Mouse (Mus musculus): ENCODE measurements at regions not wholly inside any gene's neighbourhood (a gene's known extent, or its start where the extent isn't known, plus 50 kb on each side); places are given as distances from the start of the nearest gene placed in this dataset.
A peak's percentile ranks its signal among the peaks of the same experiment; 100 is the strongest.

DNA sequence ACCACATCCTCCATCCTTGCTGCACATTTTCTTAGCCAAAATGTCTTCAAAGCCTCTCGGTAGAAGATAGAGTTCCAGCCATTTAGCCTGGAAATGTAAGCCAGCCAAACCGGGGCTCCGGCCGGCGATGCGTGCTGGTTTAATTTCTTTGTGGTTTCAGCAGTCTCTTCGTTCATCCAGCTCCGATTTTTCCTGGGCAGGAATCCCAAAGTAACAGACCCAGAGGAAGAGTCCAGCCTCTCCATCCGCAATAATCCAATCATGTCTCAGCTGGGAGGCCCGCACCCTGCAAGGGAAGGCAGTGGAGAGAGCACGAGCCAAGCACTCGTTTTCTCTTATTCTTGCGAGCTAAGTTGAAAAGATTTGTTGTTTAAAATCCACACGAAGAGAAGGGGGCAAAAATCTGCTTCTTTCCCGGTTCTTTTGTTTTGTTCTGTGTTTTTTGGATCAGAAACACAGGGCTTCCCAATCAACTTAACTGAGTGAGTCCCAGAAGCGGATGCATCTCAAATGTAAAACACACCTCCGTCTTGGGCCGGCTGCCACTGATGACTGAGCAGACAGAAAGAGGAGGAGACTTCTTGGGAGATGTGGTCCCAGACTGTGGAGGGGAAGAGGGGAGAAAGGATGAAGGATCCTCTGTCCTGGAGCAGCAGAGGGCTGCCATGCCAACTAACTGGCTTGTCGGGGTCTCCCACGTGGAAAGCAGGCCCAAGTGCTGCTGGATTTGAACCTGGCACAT, 405.1 kb upstream of the Tbx3 start:
- peak; percentile 31 to 45 for DNase-seq
- intact Hi-C loops (cut with DNase I), result no loop called here

DNA sequence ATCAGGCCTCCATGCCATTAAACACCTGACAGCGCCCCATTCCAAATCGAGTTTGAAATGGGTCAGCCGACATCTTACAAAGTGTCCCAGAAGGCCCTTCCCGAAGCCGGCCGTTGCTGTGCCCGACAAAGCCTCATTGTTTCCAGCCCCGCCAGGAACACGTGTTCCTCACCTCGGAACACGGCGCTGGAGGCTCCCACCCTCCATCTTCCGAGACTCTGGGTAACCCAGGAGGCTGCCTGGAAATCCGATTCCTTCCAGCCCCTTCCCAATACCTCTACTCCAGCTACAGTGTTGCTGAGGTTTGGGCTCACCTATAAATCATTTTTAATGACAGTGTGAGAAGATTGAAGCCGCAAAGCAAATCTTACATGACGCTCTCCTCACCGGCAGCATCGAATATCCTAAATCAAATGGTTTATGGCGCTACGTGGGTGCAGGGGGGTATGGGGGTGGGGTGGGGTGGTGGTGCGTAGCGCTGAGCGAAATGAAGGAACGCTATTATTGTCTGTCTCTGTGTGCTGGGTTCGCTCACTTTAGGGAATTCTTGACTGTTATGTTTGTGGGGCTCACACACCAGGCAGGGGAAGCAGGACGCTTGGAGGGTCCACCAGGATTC, 399.1 kb upstream of the Tbx3 start:
- DNase-seq, result no peak
- intact Hi-C loops (cut with DNase I), result no loop called here

DNA sequence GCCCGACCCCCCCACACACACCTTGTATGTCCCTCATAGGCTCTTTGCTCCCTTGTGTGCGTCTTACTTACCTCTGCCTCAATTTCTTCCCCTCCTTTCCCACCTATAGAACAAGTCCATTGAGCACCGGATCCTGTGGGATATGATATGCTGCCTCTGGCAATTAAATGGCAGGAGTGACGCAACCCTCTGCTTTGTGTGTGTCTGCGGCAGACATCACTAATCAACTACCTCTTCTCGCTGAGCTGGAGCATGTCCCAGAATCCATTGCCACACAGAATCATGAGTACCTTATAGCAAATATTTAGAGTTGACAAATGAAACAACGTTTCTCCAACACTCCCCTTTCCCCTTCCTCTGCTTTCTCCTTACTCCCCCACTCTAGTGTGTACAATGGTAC, 397.3 kb upstream of the Tbx3 start:
- no peak for DNase-seq
- intact Hi-C loops (cut with DNase I), result no loop called here

DNA sequence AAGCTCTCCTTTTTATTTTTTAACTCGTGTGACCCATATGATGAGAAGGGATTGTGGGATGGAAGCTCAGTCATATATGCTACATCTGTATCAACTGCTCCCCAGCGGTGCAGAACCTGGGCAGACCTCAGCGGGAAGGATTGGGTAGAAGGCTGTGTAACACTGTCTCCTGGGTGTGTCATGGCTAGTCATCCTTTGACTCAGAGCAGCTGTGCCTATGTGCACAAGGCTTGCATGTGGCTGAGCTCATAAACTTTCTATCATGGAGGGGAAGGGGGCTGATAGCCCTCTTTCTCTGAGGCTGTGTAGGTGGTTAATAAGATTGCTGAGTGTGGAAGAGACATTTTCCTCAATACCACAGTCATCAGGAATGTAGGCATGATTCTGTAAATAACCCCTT, 396.9 kb upstream of the Tbx3 start:
- no peak for DNase-seq
- intact Hi-C loops (cut with DNase I), result no loop called here

DNA sequence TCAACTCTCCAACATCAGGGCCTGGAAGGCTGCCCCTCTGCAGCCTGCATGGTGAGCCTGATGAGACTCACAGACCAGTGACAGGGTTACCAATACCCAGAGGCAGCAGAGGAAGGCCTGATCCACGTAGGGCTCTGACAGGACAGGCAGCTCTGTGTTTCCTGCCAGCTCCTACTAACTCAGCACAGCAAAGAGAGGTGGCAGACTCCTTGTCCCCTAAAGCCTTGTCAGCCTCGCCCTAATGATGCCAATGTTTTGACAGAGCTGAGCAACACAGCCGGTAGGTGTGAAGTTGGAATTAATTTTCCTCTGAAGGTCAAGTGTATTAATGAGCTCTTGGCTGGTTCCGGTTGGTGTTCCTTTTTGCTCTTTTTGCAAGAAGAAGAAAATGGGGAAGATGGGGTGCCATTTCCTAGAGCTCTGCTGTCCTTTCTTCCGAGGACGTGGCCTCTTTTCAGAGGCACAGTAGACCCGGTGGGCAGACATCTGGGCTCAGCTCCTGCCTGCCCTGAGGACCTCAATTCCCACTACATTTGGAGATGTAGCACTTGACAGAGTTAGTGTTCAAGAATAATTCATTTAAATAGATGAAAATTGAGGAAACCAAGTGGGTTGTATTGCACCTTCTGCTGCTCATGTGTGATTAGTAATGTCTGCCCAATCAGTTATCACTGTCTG, 395.5 kb upstream of the Tbx3 start:
- DNase-seq, result no peak
- intact Hi-C loops (cut with DNase I), result no loop called here

DNA sequence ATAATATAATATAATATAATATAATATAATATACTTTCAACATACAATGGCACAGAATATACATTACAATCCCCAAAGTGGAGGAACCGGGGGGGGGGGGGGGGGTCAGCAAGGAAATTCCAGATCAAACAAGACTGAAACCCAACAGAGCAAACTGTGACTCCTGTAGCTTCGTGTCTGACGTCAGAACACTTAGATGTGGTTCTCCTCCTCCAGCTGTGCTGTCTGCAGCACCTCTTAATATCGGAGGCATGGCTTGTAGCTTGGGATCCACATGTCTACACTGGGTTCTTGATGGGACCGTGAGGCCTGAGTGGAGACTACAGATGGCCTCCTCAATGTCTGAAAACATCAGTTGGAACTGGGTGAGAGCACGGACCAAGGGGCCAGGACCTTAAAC, 390.3 kb upstream of the Tbx3 start:
- DNase-seq, result no peak
- intact Hi-C loops (cut with DNase I), result no loop called here

DNA sequence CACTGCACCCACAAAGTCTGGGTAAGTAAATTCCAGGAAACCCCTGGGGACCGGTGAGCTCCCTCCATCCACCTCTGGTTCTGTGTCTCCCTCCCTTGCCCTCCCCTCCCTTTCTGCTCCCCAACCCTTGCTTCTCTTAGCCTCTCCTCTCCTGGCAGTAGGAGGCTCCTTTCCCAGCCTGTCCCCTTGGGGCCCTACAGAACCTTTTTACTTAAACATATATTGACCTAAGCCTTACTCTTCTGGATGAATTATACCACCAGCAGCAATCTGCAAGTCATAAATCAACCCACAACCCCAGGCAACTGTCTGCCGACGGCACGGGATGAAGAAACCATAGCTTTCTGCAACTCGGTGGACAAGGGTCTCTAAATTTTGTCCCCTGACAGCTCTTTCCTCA, 380.7 kb upstream of the Tbx3 start:
- no peak for DNase-seq
- intact Hi-C loops (cut with DNase I), result no loop called here

DNA sequence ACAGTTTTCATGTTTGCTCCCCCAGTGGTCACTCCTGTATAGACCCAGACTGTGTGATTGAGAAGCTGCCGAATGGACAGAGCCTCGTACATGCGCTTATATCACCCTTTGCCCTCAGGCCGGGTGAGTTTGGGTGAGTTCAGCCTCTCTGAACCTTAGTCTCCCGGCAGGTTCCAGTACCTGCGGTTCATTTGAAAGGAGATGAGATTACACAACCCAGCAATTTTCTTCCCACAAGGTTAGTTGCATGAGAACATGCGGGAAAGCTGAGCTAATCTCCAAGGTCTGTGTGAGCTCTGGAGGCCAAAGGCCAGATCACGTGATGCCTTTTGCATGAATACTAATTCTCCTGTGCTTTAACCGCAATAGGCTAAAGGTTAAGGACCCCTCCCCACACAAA, 378.1 kb upstream of the Tbx3 start:
- intact Hi-C loops (cut with DNase I), result no loop called here
- no peak for DNase-seq

DNA sequence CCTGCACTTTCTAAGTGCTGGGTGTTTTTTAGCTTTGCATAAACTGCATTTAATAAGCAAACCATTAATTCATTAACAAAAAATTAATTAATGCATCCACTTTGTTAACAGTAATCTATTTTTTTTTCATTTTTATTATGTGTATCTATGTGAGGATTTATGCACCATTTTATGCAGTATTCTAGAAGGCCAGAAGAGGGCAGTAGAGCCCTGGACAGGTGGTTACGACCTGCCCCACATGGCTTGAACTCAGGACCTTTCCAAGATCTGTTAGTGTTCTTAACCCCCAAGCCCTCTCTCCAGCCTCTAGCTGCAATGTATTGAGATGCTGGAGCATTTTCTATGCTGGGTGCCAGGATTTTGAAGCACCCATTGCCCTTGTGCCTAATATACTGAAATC, 377.6 kb upstream of the Tbx3 start:
- intact Hi-C loops (cut with DNase I), result no loop called here
- no peak for DNase-seq

DNA sequence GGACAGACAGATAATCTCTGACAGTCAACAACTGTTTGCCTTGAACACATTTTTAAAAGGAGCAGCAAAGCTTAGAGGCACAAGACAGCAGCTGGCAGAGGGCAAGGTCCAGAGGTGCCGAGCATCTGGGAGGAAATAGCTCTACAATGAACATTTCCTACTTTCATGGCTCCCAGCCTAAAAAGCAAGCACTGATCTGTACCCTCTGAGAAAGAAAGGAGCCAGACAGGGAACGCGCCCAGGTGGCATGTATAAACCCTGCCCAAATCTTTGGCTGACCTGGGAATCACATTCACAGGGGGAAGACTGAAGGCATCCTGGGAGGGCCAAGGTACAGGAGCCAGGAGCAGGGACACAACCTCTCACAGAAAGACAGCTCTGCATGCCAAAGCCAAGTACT, 371.2 kb upstream of the Tbx3 start:
- DNase-seq, result no peak
- intact Hi-C loops (cut with DNase I), result no loop called here

DNA sequence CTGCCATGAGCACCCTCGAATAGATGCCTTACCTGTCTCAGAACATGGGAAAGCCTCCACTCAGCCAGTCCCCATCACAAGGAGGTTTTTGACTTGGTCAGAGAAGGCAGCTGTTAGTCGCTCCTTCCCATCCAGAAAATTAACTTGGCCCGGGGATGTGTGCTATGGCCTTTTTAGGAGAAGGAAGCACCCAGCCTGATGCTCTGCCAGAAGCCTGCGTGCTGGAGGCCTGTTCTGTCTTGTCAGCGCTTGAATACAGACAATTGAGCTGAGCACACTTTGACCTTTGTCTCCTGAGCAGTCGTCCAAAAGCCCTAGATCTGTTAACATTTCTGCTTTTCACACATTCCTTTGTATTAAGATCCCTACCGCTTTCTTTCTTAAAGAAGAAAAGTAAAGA, 370.4 kb upstream of the Tbx3 start:
- no peak for DNase-seq
- intact Hi-C loops (cut with DNase I), result no loop called here

DNA sequence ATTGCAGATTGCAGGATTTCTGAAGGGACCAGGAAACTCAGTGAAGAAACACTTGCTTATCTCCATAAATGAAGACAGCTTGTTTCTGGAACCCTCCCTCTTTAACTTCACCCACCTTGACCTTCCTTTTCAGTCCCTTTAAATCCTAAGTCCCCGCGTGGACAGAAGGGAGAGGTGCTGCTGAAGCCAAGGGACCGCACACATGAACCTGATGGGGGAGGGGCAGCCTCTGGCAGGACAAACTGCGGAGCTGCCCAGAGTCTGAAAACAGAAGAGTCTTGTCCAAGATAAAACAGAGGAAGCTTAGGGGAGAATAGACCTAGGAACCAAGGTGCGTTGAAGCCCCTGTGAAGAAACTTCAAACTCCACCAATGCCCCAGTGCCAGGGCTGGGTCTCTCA, 368.9 kb upstream of the Tbx3 start:
- no peak for DNase-seq
- intact Hi-C loops (cut with DNase I), result no loop called here

DNA sequence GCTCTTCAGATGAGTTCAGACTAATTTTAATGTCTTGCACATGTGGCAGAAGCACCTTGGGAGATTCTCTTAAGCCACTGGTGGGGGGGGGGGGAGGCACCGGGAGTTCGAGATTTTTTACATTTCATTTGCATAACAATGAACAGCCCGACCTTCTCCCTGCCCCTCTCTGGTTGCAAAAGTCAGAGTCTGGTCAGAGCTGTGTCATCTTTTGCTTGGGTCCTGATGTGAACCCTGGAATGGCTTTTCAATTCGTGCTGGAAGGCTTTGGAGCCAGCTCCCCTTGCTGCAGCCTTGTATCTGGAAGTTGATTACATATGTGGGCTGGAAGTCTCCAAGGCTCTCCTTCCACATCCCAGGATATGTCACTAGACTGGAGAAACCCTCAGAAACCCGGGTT, 365.7 kb upstream of the Tbx3 start:
- intact Hi-C loops (cut with DNase I), result no loop called here
- DNase-seq, result no peak

DNA sequence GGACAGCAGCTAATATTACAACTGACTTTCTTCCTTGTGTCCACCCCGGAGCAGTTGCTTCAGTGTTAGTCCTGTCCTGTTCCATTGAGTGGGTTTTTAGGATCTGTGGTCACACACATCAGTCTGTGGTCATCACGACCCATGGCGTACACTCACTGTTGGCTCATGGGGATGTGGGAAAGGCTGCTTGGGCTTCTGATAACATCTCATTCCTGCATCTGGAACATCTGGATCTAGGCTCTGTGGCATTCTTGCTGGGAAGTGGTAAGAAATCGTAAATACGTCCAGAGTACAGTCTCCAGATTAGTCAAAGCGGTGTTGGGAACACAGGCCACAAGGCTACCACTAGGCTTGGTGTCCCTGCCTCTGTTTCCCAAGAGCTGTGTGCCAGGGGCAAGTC, 362.7 kb upstream of the Tbx3 start:
- intact Hi-C loops (cut with DNase I), result no loop called here
- DNase-seq, result no peak

DNA sequence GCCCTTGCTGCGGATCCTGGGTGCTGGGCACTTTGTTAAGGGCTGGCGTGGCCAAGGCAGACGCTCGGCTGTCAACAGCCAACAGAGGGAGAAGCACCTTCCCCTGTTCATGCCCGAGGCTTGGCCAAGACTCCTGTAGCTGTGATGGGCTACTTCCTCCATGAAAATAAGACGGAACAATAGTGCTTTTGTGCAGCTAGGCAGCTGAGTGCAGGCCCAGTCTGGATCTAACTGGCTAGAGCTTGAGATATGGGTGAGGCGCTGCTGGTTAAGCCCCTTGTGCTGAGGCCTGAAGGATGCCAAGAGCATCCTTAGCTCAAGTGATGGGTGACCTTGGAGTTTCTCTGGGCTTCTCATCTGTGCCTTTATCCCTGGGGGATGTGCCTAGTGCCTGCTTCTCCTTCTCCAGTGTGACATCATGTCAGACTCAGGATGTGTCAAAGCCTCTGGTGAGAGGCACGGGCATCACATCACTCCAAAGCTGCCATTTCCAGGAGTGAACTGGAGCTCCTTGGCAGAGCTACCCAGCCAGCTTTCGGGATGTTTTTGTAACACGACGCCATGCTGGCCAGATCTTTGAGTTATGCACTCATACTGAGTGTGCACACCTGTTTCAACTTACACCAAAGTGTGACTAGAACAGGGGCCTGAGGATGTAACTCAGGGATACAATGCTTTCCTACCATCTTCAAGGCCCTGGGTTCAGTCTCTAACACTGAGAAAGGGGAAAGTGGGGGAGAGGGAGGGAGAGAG, 360.1 kb upstream of the Tbx3 start:
- intact Hi-C loops (cut with DNase I), result no loop called here
- DNase-seq, result no peak

DNA sequence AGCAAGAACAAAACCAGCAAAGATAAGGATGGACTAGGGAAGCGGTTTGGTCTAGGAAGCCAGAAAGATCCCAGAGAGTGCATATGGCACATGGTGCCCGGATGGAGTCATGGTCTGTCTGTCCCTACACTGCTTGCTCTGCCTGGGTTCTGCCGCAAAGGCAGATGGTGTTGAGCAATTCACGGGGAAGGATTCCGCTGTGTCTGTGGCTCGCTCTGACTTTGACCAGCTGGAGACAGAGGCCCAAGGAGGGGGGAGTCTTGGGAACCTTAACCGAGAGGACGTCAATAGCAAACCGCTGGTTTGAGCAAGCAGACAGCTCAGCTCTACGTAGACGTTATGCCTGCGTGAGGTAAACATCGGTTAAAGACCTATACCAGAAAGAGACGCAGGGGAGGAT, 357.7 kb upstream of the Tbx3 start:
- no peak for DNase-seq
- intact Hi-C loops (cut with DNase I), result no loop called here

DNA sequence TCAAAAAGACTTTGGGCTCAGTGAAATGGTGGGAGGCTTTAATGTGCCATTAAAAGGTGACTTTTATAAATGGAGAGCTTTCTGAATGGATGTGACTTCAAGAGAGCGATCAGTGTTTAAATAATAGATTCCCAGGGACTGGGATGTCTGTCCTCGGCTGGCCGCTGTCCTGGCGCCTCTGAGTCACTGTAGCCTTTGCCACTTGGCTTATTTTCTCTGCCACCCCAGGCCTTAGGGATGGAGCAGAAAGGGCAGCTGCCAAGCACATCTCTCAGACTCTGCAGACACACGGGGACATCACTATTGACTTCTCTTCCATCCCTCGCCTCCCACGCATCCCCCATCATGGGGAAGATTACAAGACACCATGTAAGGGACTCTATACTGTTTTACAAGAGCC, 355.3 kb upstream of the Tbx3 start:
- DNase-seq, result no peak
- intact Hi-C loops (cut with DNase I), result no loop called here

DNA sequence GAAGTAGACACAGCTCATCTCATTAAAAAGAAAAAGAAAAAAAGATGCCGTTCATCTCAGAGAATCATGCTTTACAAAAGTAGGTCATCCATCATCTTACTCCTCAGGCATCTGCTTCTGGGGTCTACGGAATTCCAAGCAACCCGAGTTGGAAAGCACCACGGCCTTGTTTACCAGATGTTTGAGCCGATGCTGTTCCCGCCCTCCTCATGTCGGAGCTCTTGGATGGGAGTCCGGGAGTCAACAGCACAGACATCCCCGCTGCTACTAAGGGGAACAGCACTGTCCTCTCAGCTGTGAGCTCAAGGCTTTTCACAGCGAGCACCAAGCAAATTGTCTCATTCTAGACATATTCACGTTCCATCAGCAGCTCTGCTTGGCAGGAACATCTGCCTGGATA, 352.9 kb upstream of the Tbx3 start:
- no peak for DNase-seq
- intact Hi-C loops (cut with DNase I), result no loop called here

DNA sequence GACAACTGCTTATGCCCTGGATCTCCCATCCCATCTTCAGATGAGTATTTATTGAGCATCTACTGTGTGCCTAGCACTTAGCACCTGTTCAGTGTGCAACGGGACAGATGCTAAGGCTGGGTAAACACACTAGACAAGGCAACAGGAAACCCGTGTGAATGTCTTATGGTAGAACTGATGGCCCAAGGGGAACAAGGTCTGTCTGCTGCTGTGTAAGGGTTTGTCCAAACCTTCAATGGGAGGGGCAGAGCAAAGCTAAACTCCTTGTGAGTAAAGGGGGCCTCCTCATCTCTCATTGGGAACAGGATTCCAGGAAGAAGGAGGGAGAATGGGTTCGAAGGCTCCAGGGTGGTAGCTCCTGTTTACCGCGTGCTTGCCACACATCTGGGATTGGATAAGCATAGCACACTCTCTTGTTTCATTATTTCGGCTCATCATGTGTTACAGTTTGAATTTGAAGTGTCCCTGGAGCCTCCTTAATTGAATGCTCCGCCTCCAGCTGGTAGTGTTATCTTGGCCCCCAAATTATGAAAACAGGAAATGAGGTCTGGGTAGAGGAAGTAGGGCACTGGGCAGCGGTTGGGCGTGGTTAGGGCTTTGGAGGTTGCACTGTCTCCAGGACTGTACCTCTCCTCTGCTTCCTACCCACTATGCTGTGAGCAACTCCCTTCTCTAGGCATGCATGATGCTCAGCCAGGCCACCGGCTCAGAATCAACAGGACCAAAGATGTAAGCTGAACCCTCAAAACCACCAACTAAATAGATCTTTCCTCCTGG, 348.9 kb upstream of the Tbx3 start:
- intact Hi-C loops (cut with DNase I), result no loop called here
- no peak for DNase-seq

DNA sequence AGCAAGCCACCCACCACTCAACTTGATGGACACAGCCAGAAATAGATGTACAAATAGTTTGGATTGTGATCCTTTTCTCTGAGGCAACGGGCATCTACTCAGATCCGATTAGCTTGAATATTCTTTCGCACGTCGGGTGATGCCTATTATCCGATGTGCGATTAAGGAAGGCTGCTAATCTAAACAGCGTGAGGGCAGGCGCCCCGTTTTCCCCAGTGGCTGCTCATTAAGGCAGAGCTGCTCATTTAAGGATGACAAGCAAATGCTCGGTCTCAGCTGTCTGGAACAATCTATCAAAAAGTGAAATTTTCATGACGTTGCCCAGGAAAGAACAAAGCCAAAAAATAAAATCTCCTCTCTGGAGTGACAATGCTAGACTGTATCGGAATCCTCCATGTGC, 348.1 kb upstream of the Tbx3 start:
- intact Hi-C loops (cut with DNase I), result no loop called here
- DNase-seq, result no peak

Measured in heart, postnatal 14 days (tissue).